Mouse (Mus musculus) kidney, postnatal 0 days (tissue): Measurements from ENCODE around the gene Nanos3. TPM values are rescaled to one million over a fixed set of nuclear protein-coding genes. Genes with fewer than 3 reads are reported as not detected.

Experiments
- ATAC-seq: fragments of 200-750 bp; cut with Nextera tagmentation; replicated peaks from 2 replicates; pipeline ENCODE4 v1.8.0; 2017; ENCODE audit warnings: low read depth, moderate number of reproducible peaks, moderate TSS enrichment, moderate library complexity; ENCODE audit not compliant: low FRiP score
- DNase-seq: peaks from one replicate; pipeline ENCODE4 v3.0.0-alpha.2; 2016; ENCODE audit warnings: low spot score
- H3K27ac ChIP-seq: fragments of 300-500 bp; sonication (generic); 2 replicates; pipeline ENCODE4 v1.5.1; 2014; ENCODE audit warnings: mild to moderate bottlenecking
- H3K27me3 ChIP-seq: fragments of 300-500 bp; sonication (generic); 2 replicates; pipeline ENCODE4 v1.6.1; 2014; ENCODE audit warnings: low read length, mixed read lengths; ENCODE audit not compliant: insufficient read depth
- H3K36me3 ChIP-seq: fragments of 300-500 bp; sonication (generic); 2 replicates; pipeline ENCODE4 v1.6.1; 2014; ENCODE audit warnings: low read length, mixed read lengths; ENCODE audit not compliant: insufficient read depth
- H3K4me1 ChIP-seq: fragments of 300-500 bp; sonication (generic); replicated peaks from 2 replicates; pipeline ENCODE4 v1.6.1; 2014; ENCODE audit warnings: antibody characterized with exemption, low read length, mixed read lengths; ENCODE audit not compliant: insufficient read depth
- H3K4me2 ChIP-seq: fragments of 300-500 bp; sonication (generic); 2 replicates; pipeline ENCODE4 v1.6.1; 2014; ENCODE audit warnings: mild to moderate bottlenecking, low read length, moderate library complexity, mixed read lengths
- H3K4me3 ChIP-seq: fragments of 300-500 bp; sonication (generic); replicated peaks from 2 replicates; pipeline ENCODE4 v1.5.1; 2014; ENCODE audit warnings: low read depth, low read length
- H3K9ac ChIP-seq: fragments of 300-500 bp; sonication (generic); 2 replicates; pipeline ENCODE4 v1.6.1; 2014; ENCODE audit warnings: low read depth, low read length
- H3K9me3 ChIP-seq: fragments of 300-500 bp; sonication (generic); replicated peaks from 2 replicates; pipeline ENCODE4 v1.6.1; 2016; ENCODE audit warnings: low read length, inconsistent platforms, mixed read lengths
- CTCF ChIP-seq: IDR thresholded peaks from 2 replicates; pipeline ENCODE4 v1.5.1; 2016; ENCODE audit warnings: antibody characterized with exemption, low read depth, mild to moderate bottlenecking, moderate library complexity
- WGBS: fragments of 180-500 bp; shearing (Covaris S2); extraction: QIAGEN DNeasy Blood & Tissue Kit; methylation state at CpG from one replicate; pipeline ENCODE4 v1.1.7; 2014; 5-methylcytosine and 5-hydroxymethylcytosine counted together
- polyA plus RNA-seq: library from polyadenylated mRNA; unstranded; fragments of >200 nt; fragmentation: Nextera tagmentation; extraction: Ambion mirVana; gene quantifications from 2 replicates; pipeline ENCODE4 v1.2.1, GENCODE M21; 2015

Gene Nanos3
- polyA plus RNA-seq, 1 experiment from 2014 or later: 9.6 TPM

GRCm38 (mm10) chr8:84170096-84170495, 14.9 kb downstream of the Nanos3 start:
- Histone ChIP-seq H3K27ac (no peak overlapping the region), H3K9me3 (no peaks in the 10 kb centered on the region), H3K4me1 (no peaks in the 10 kb centered on the region), H3K4me2 (no peak overlapping the region), H3K4me3 (no peak overlapping the region), H3K27me3 (no peaks in the 10 kb centered on the region), H3K36me3 (peaks cover 15% of the 10 kb centered on the region), H3K9ac (no peak overlapping the region)
- no peak for TF ChIP-seq CTCF
- DNase-seq: no peak
- ATAC-seq: no peak
- whole genome bisulfite sequencing: 91% methylated on average over 5 of the region's 5 CpGs

- Histone ChIP-seq H3K36me3 (peaks cover 5% of the 10 kb centered on the region), H3K4me1 (no peaks in the 10 kb centered on the region), H3K27me3 (no peaks in the 10 kb centered on the region), H3K27ac (no peak overlapping the region), H3K4me3 (no peak overlapping the region), H3K9me3 (no peaks in the 10 kb centered on the region), H3K4me2 (no peak overlapping the region), H3K9ac (no peak overlapping the region)
- no peak for TF ChIP-seq CTCF
- ATAC-seq: no peak
- no peak for DNase-seq
- 97% methylated on average over 2 of the region's 2 CpGs for WGBS
These were observed 17.3 kb downstream of the Nanos3 start for GRCm38 (mm10) chr8:84167696-84168095.

- no peak overlapping the region for H3K4me2 ChIP-seq
- DNase-seq (no peak), ATAC-seq (no peak)
- WGBS: 93% methylated on average over 4 of the region's 4 CpGs
- TF ChIP-seq CTCF: no peak
- no peaks in the 10 kb centered on the region for H3K27me3 ChIP-seq
- H3K36me3 ChIP-seq: no peaks in the 10 kb centered on the region
- H3K9ac ChIP-seq: no peak overlapping the region
- H3K27ac ChIP-seq: no peak overlapping the region
- H3K4me1 ChIP-seq: no peaks in the 10 kb centered on the region
- H3K9me3 ChIP-seq: no peaks in the 10 kb centered on the region
- H3K4me3 ChIP-seq: no peak overlapping the region
These were observed 27.4 kb downstream of the Nanos3 start for GRCm38 (mm10) chr8:84157620-84158019.

GRCm38 (mm10) chr8:84149181-84149580, 35.8 kb downstream of the Nanos3 start:
- Histone ChIP-seq H3K9me3 (no peaks in the 10 kb centered on the region), H3K27ac (no peak overlapping the region), H3K4me1 (peaks cover 10% of the 10 kb centered on the region; the same call in 1 of the 2 replicates), H3K36me3 (no peaks in the 10 kb centered on the region), H3K4me2 (no peak overlapping the region), H3K27me3 (no peaks in the 10 kb centered on the region), H3K9ac (no peak overlapping the region), H3K4me3 (no peak overlapping the region)
- no peak for TF ChIP-seq CTCF
- 32% methylated on average over 3 of the region's 3 CpGs for WGBS
- DNase-seq (no peak), ATAC-seq (no peak)

GRCm38 (mm10) chr8:84148531-84148850, 36.5 kb downstream of the Nanos3 start:
- Histone ChIP-seq H3K27ac (0 out of 2 replicates have a peak overlapping the region, but pooled peaks have one; percentile 0), H3K9ac (no peak overlapping the region), H3K4me3 (no peak overlapping the region), H3K9me3 (no peaks in the 10 kb centered on the region), H3K27me3 (no peaks in the 10 kb centered on the region), H3K4me1 (peaks cover 10% of the 10 kb centered on the region; the same call in 1 of the 2 replicates), H3K36me3 (peaks cover 6% of the 10 kb centered on the region; the same call in 1 of the 2 replicates), H3K4me2 (peak overlapping the region; percentile 93)
- ATAC-seq: no peak
- no peak for DNase-seq
- 88% methylated on average over 5 of the region's 5 CpGs for WGBS
- no peak for TF ChIP-seq CTCF

GRCm38 (mm10) chr8:84147769-84148530, 37.1 kb downstream of the Nanos3 start, which contains the start of the genes Cc2d1a and 4930432K21Rik:
Cc2d1a (minus strand) TSS chr8:84147936.
4930432K21Rik (plus strand) TSS chr8:84148025.
- Histone ChIP-seq H3K4me2 (peak within 1 kb of the TSS; percentile 93), H3K9me3 (no peaks in the 10 kb centered on the region), H3K4me1 (peaks cover 10% of the 10 kb centered on the region; the same call in 1 of the 2 replicates), H3K27me3 (no peaks in the 10 kb centered on the region), H3K36me3 (peaks cover 11% of the 10 kb centered on the region; the same call in 1 of the 2 replicates), H3K4me3 (peak within 1 kb of the TSS; percentile 62), H3K27ac (peak within 1 kb of the TSS; percentile 60; the same call in 1 of the 2 replicates), H3K9ac (peak within 1 kb of the TSS; percentile 77)
- peak; percentile 89 for ATAC-seq
- 0 out of 2 replicates have a peak, but pooled peaks have one; percentile 7 for TF ChIP-seq CTCF
- peak; percentile 98 for DNase-seq
- 19% methylated on average over 48 of the region's 49 CpGs for WGBS
